Mouse (Mus musculus) lung, postnatal 0 days (tissue): ENCODE results near the gene Wif1. TPM values are rescaled to one million over a fixed set of nuclear protein-coding genes. Genes with fewer than 3 reads are reported as not detected.

Source experiments
- ATAC-seq: fragments of 200-750 bp; cut with Nextera tagmentation; 2 replicates; pipeline ENCODE4 v1.8.0; 2017; ENCODE audit warnings: moderate library complexity
- DNase-seq: peaks from one replicate; pipeline ENCODE4 v3.0.0-alpha.2; 2016; ENCODE audit warnings: low spot score
- H3K27ac ChIP-seq: fragments of 300-500 bp; sonication (generic); 2 replicates; pipeline ENCODE4 v1.5.1; 2014; ENCODE audit warnings: antibody characterized with exemption, mild to moderate bottlenecking, low read length, mixed read lengths
- H3K27me3 ChIP-seq: fragments of 300-500 bp; sonication (generic); replicated peaks from 2 replicates; pipeline ENCODE4 v1.6.1; 2014; ENCODE audit warnings: low read length, mixed read lengths; ENCODE audit not compliant: insufficient read depth
- H3K36me3 ChIP-seq: fragments of 300-500 bp; sonication (generic); 2 replicates; pipeline ENCODE4 v1.6.1; 2014; ENCODE audit warnings: low read length, mixed read lengths; ENCODE audit not compliant: insufficient read depth
- H3K4me1 ChIP-seq: fragments of 300-500 bp; sonication (generic); 2 replicates; pipeline ENCODE4 v1.6.1; 2014; ENCODE audit warnings: antibody characterized with exemption, low read depth, low read length, mixed read lengths; ENCODE audit not compliant: insufficient read depth
- H3K4me2 ChIP-seq: fragments of 300-500 bp; sonication (generic); replicated peaks from 2 replicates; pipeline ENCODE4 v1.6.1; 2014; ENCODE audit warnings: low read depth, mild to moderate bottlenecking, low read length, moderate library complexity, mixed read lengths
- H3K4me3 ChIP-seq: fragments of 300-500 bp; sonication (generic); 2 replicates; pipeline ENCODE4 v1.5.1; 2014; ENCODE audit warnings: low read depth, low read length
- H3K9ac ChIP-seq: fragments of 300-500 bp; sonication (generic); replicated peaks from 2 replicates; pipeline ENCODE4 v1.6.1; 2014; ENCODE audit warnings: low read depth, mild to moderate bottlenecking
- H3K9me3 ChIP-seq: fragments of 300-500 bp; sonication (generic); 2 replicates; pipeline ENCODE4 v1.6.1; 2016; ENCODE audit warnings: low read length, mixed read lengths
- CTCF ChIP-seq: IDR thresholded peaks from 2 replicates; pipeline ENCODE4 v1.5.1; 2016; ENCODE audit warnings: antibody characterized with exemption, mild to moderate bottlenecking
- EP300 ChIP-seq: IDR thresholded peaks from 2 replicates; pipeline ENCODE4 v1.6.1; 2016; ENCODE audit warnings: antibody characterized with exemption, mild to moderate bottlenecking, control low read depth
- WGBS: fragments of 180-500 bp; shearing (Covaris S2); extraction: QIAGEN DNeasy Blood & Tissue Kit; methylation state at CpG from one replicate; pipeline ENCODE4 v1.1.7; 2014; 5-methylcytosine and 5-hydroxymethylcytosine counted together
- polyA plus RNA-seq: library from polyadenylated mRNA; unstranded; fragments of >200 nt; fragmentation: Nextera tagmentation; extraction: Ambion mirVana; gene quantifications from 2 replicates; pipeline ENCODE4 v1.2.1, GENCODE M21; 2015

Wif1 gene
- polyA plus RNA-seq, 1 experiment from 2014 or later = 9.0 TPM

DNA sequence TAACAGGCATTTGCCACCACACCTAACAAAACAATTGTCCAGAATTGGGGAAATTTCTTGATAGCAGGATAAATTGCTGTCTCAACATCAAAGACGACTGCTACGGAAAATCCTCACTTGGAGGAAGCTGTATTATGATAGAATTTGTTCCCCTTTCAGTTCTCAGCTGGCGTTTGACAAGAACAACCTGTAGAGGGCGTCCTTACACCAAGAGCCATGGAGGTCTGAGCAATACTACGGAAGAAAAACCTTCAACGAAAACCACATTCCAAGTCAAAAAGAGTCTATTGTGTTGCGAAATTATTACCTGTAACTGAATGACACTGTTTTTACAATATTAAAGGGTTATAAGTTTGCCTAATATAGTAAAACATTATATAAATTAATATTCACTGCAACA, 2.0 kb upstream of the Wif1 start:
- peak; percentile 77 for DNase-seq
- Histone ChIP-seq H3K4me3 (no peak overlapping the region), H3K36me3 (no peaks in the 10 kb centered on the region), H3K27me3 (no peaks in the 10 kb centered on the region; the same call in 1 of the 2 replicates), H3K27ac (no peak overlapping the region), H3K4me2 (no peak overlapping the region), H3K9me3 (no peaks in the 10 kb centered on the region), H3K4me1 (peaks cover 5% of the 10 kb centered on the region; the same call in 1 of the 2 replicates), H3K9ac (no peak overlapping the region)
- no peak for ATAC-seq
- TF ChIP-seq CTCF (peak; percentile 76), EP300 (no peak)
- 9% methylated on average over 7 of the region's 7 CpGs for WGBS

DNA sequence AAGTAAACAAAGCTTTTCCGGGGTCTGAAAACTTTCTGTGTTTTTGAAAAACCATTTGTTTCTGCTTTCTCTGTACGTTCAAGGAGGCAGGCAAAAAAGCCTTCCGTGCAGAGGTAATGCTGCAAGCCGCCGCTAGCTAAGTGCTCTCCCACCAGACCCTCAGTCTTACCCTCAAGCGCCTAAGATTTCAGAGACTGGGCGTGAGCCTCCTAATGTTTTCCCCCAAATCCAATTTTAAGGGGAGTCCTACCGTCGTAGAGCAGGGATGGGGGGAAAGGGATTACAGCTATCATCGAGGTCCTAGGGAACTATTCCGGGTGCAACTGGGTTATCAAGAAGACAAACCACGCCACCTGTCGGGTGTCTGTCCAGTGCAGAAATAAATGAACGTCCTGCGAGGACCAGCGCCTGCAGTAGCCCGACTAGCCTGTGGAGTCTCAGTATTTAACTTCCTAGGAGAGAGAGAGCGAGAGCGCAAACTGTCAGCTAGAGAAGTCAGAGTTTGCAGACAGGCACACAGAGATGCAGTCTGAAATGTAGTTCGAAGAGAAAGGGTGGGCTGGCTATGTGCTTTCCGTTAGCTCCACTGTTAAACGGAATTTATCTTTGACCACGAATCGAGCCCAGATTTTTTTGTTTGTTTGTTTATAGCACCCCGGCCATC, 500 bp upstream of the Wif1 start:
- TF ChIP-seq EP300 (no peak), CTCF (peak; percentile 71)
- H3K27me3 ChIP-seq = no peaks in the 10 kb centered on the region; the same call in 1 of the 2 replicates
- peak overlapping the region; percentile 84 for H3K4me2 ChIP-seq
- peaks cover 5% of the 10 kb centered on the region; the same call in 1 of the 2 replicates for H3K4me1 ChIP-seq
- H3K9me3 ChIP-seq = no peaks in the 10 kb centered on the region
- ATAC-seq (peak; percentile 91), DNase-seq (peak; percentile 91)
- under 1% methylated on average over 25 of the region's 25 CpGs for WGBS
- peak overlapping the region; percentile 52 for H3K4me3 ChIP-seq
- no peak overlapping the region for H3K9ac ChIP-seq
- no peak overlapping the region for H3K27ac ChIP-seq
- H3K36me3 ChIP-seq = no peaks in the 10 kb centered on the region

DNA sequence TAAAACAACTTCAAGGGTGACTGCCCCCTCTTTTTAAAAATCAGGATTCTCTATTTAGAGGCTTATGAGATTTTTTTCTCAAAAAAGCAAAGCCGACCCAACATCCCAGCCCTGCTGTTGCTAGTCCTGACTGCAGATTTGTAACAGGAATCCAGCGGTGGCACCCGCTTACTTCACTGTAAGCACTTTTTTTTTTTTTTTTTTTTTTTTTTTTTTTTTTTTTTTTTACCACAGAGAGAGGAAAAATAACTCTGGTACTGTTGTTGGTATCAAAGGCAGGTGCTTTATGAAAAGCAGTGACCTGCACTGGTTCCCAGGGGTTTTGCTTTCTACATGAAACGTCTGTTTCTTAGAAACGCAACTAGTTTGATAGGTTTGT, 798 bp downstream of the Wif1 start:
- Histone ChIP-seq H3K9ac (no peak overlapping the region), H3K4me3 (no peak overlapping the region), H3K9me3 (no peaks in the 10 kb centered on the region), H3K4me1 (peaks cover 5% of the 10 kb centered on the region; the same call in 1 of the 2 replicates), H3K36me3 (no peaks in the 10 kb centered on the region), H3K27me3 (no peaks in the 10 kb centered on the region; the same call in 1 of the 2 replicates), H3K27ac (no peak overlapping the region), H3K4me2 (peak overlapping the region; percentile 84)
- DNase-seq (no peak), ATAC-seq (no peak)
- TF ChIP-seq CTCF (no peak), EP300 (no peak)
- 8% methylated on average over 5 of the region's 5 CpGs for WGBS

DNA sequence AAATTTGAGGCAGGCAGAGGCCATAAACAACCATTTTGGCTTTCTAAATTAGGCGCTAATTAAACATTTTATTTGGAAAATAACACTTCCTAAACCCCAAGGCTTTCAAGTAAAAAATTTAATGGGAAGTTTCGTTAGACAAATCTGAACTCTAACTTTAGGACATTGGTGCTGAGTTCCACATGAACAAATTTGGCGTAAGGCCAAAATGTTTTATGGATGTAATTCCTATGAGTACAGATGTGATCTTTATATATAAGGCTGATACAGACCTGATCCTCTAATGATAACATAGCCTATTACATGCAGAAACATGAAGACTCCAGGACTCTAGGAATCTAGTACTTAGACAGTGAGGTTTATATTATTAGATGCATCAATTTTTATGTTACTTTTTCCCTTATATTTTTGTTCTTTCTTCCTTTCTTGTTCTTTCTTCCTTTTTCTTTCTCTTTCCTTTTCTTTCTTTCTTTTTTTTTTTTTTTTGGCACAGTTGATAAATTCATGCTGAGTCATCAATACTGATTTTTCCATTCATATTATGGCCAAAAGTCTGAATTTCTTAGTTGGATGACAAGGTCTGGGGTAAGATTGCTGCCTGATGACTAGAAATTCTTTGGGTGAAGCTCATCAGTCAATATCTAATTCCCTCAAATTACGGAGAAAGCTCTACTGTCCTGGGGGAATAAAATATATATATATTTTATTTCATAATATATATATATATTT, 5.0 kb downstream of the Wif1 start:
- no peaks in the 10 kb centered on the region for H3K36me3 ChIP-seq
- no peaks in the 10 kb centered on the region; the same call in 1 of the 2 replicates for H3K27me3 ChIP-seq
- DNase-seq (no peak), ATAC-seq (no peak)
- H3K4me3 ChIP-seq = no peak overlapping the region
- TF ChIP-seq EP300 (no peak), CTCF (no peak)
- H3K9ac ChIP-seq = no peak overlapping the region
- 86% methylated on average over 4 of the region's 4 CpGs for WGBS
- no peaks in the 10 kb centered on the region for H3K9me3 ChIP-seq
- no peak overlapping the region for H3K4me2 ChIP-seq
- H3K4me1 ChIP-seq = peaks cover 5% of the 10 kb centered on the region; the same call in 1 of the 2 replicates
- H3K27ac ChIP-seq = no peak overlapping the region

DNA sequence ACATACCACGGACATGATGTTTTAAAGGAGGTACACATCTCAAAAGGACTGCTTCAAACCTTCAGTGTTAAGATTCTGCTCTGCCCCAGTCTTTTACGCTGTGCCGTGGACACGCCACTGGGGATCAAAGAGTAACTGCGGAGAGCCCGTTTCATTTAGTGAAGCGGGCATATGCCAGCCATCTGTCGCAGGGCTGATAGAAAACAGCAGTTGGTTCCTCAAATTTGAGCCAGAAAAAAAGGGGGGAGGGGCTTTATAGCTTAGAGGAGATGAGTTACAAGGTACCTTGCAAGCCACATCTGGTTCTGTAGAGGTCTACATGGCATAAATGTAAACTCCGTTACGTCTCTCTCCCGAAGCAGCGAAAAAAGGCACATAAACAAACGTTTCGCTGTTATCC, 7.2 kb downstream of the Wif1 start:
- no peaks in the 10 kb centered on the region for H3K9me3 ChIP-seq
- H3K4me3 ChIP-seq = no peak overlapping the region
- H3K4me2 ChIP-seq = no peak overlapping the region
- H3K4me1 ChIP-seq = no peaks in the 10 kb centered on the region
- H3K27me3 ChIP-seq = no peaks in the 10 kb centered on the region
- no peak for DNase-seq
- no peak overlapping the region for H3K27ac ChIP-seq
- H3K9ac ChIP-seq = no peak overlapping the region
- TF ChIP-seq CTCF (no peak), EP300 (no peak)
- ATAC-seq = no peak
- WGBS = 65% methylated on average over 14 of the region's 14 CpGs
- no peaks in the 10 kb centered on the region for H3K36me3 ChIP-seq

DNA sequence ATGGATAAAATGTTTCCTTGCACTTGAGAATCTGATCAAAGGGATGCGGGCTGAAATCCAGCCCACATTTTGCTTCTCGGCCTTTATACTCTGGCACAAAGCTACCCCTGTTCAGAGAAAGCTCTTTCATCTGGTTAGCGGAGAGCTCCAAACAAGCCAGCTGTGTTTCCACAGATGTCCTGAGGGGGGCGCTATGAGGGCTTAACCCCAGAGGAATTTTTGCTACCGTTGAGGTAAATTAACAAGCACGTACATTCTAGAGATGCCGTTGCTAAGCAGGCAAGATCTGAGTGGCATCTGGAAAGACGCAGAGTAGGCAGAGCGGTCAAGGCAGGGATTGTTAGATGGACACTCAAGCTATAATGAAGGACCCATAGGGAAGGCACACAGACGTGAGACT, 13.7 kb downstream of the Wif1 start:
- Histone ChIP-seq H3K4me2 (no peak overlapping the region), H3K27me3 (no peaks in the 10 kb centered on the region), H3K9ac (no peak overlapping the region), H3K4me3 (no peak overlapping the region), H3K4me1 (no peaks in the 10 kb centered on the region), H3K27ac (no peak overlapping the region), H3K9me3 (no peaks in the 10 kb centered on the region), H3K36me3 (no peaks in the 10 kb centered on the region)
- TF ChIP-seq EP300 (no peak), CTCF (no peak)
- no peak for ATAC-seq
- no peak for DNase-seq
- WGBS = 73% methylated on average over 10 of the region's 10 CpGs
